Mouse (Mus musculus): ENCODE measurements around the gene Olfr596.
"Not testable (repeated sequence)": the region's sequence is repeated elsewhere in the genome, so short reads cannot be mapped to it uniquely, and the experiment has no call there.

Gene Olfr596

GRCm38 (mm10) chr7:103305348-103305747 is at the start of gene Olfr596:
Olfr596 (plus strand) TSS chr7:103305648.
- not testable (repeated sequence) for DNase-seq

GRCm38 (mm10) chr7:103316015-103316414 is 10.6 kb downstream of the Olfr596 start, which contains the start of gene Olfr597:
Olfr597 (plus strand) TSS chr7:103316315.
- not testable (repeated sequence) for DNase-seq

DNA sequence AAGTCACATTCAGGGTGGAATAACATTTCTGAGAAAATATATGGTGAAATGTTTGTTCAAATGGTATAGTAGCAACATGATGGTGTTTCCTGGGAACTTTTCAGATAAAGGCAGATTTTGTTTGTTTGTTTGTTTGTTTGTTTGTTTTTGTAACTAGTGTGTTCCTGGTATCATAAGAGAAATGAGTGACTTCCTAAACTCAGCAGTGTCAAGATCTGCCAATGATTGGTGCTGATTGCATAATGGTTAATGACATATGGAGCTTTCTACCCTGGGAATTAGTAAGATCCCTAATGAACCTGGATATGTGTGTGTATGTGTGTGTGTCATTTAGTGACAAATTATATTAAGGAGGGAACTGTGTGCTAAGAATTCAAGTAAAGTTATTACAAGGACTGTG is 17.8 kb downstream of the Olfr596 start, which contains the start of gene Olfr598:
TSS of gene Olfr598 (plus strand) at position 301 of the 400 bp plus-strand sequence.
- DNase-seq, result no peak

DNA sequence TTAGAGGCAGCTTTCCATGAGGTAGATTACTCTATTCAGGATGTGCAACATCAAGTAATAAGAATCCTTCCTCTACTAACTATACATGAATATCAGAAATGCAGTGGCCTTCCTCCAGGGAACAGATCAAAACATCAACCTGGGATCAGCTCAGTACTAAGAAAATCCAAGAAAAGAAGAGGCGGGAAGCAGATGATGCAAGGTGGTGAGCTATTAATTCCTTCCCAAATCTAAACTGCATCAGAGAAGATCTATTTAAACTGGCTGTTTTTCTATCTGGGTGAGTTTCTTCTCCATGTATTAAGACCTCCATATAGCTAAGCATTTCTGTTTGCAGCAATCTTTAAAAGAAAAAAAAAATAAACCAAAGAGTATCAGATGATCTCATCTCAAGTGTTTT is 30.2 kb downstream of the Olfr596 start, which contains the start of gene Olfr599:
TSS of gene Olfr599 (plus strand) at position 301 of the 400 bp plus-strand sequence.
- no peak for DNase-seq

DNA sequence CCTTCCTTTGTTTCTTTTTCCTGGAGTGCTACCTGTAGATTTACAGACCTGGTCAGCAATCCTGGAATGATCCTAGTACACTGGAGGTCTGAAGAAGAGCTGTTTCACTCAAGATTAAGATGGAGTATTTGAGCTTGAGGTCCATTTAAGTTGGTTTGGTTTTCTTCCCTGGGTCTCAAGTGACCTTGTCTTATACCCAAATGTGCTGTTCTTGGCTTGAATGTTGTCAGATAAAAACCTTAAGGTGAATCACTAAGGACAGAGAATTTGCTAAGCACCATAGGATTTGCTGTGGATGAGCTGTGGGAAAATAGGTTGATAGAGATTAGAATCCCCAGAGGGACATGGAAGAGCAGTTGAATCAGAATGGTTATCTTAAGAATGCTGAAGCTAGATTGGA is 44.1 kb downstream of the Olfr596 start, which contains the start of gene Olfr600:
TSS of gene Olfr600 (minus strand) at position 101 of the 400 bp plus-strand sequence.
- DNase-seq, result no peak

Data from cerebellum, adult 11-12 months (tissue).